Mouse (Mus musculus): ENCODE measurements around the gene Gfer.

DNA sequence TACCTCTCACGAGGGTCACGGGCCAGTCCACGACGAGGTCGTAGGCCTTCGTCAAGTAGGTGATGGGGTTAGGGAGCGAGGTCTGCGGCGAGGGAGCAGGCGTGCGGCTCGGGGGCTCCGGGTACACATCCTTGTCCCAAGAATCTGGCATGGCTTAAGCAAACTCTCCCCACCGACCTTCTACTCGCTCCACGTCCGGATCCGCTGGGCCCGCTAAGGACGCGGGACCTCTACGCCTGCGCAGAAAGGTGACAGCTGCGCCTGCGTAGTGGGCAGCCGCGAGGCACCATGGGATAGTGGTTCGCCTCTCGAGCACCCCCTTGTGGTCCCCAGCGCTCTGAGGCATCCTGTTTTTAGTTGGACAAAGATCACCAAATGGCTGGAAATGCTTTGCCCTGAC, 28.2 kb upstream of the Gfer start, which contains the start of gene Ndufb10:
- TF ChIP-seq CTCF (IDR thresholded peaks at IDR 0.05; ENCODE audit: low read depth) (peak; percentile 99), EP300 (optimal IDR thresholded peaks at IDR 0.05) (no peak)

Data from stomach, postnatal 0 days (tissue).